Mouse (Mus musculus) forelimb bud, embryonic 11.5 days (tissue): Measurements from ENCODE around the gene Rpgrip1.

Experiments used
- DNase-seq: peaks from one replicate; pipeline ENCODE4 v3.0.0-alpha.2; 2012; ENCODE audit warnings: low read depth, low spot score

Gene Rpgrip1

DNA sequence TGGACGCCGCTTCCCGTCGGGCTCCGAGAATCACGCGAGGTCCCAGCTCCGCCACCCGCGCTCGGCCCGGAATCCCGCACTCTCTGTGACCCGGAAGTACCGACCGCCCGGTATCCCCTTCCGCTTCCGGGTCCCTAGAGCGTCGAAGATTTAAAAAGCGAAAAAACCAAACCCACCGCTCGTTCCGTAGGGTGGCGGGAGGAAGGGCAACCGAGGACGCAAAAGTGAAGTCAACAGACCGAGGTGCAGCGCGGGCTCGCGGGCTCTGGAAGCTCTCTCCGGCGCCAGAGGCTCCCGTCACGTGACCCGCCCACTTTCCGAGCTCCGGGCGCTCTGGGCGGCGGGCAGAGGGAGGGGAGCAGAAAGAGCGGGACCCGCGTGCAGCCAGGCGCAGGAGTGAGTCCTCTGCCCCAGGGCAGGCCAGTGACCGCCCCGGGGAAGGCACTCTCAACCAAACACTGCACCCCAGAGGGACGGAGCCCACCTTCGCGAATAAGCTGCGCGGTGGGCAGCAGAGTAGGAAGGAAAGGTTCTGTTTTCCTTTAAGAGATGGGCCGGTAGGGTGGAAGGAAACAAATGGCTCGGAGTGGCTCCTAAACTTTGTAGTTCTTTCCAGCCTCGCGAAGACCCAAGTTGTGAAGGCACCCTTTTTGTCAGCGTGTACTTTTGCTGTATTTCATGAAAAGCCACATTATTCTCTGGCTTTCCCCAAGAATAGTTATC, 86.8 kb downstream of the Rpgrip1 start, which contains the start of gene Supt16:
Supt16 (minus strand) TSS at position 261 of the 723 bp plus-strand sequence.
- peak; percentile 87 for DNase-seq

DNA sequence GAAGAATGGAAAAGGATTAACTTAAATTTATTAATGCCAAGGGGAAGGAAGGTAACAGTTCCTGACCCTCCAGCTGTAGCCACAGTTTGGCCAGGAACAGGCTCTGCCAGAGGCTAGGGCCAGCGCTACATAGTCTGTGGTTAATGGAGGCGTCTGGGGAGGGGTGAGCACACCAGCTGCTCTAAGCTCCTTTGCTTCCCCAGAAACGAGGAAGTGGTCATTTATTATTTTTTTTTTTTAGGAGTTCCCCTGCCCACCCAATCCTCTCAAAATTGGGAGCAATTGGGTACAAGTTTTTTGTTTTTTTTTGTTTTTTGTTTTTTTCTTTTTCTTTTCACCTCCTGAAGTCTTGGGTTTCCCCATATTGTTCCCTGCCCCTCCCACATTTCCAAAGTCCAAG, 87.6 kb downstream of the Rpgrip1 start:
- no peak for DNase-seq

DNA sequence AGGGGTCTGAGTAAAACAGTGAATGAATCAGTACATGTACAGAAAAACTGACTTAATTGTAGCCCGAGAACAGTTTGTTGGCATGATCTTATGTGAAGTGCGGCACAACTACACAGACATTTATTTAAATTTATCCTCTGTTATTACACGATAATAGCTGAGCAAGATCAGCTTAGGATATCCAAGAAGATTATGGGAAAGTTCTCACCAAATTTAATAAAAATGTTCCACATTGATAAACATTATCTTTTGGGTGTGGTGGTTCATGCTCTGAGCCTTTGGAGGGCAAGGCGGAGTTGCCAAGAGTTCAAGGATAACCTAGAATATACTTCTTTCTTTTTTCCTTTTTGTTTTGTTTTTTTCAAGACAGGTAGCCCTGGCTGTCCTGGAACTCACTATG, 88.9 kb downstream of the Rpgrip1 start:
- DNase-seq, result no peak
